In genomic region chr5:120809171-120809570, GRCm38 (mm10) we compare ENCODE assay signal across 10 mouse cellular contexts. TPM values are rescaled to one million over a fixed set of nuclear protein-coding genes. Genes with fewer than 3 reads are reported as not detected.
"Had no signal": no experiment of that assay in that cellular context is flagged by ENCODE, and none has a peak within 500 bp of the region (broad histone marks: within the 10 kb centered on the region; RNA-seq: fewer than 3 reads in every experiment).

No protein-coding gene starts in this region.

- DNase-seq: liver, embryonic 13.5 days; liver, postnatal 0 days; midbrain, embryonic 14.5 days; right cerebral cortex, adult 18-20 months; right cerebral cortex, postnatal 25 days; thymus, postnatal 4 days had no signal

RNA-seq across cellular contexts. Expression of gene Oas1e, which starts 13.8 kb away (rescaled TPM):
- total RNA-seq: layer of hippocampus, postnatal 25 days; left cerebral cortex, adult 2 months; left cerebral cortex, postnatal 14 days; megakaryocyte, adult 5-6 weeks had no signal

RNA-seq across cellular contexts. Expression of gene Oas3, which starts 31.7 kb away (rescaled TPM):
- total RNA-seq: layer of hippocampus, postnatal 25 days; left cerebral cortex, adult 2 months; left cerebral cortex, postnatal 14 days had no signal

RNA-seq across cellular contexts. Expression of gene Oas1f, which starts 38.0 kb away (rescaled TPM):
- total RNA-seq: layer of hippocampus, postnatal 25 days; left cerebral cortex, adult 2 months; left cerebral cortex, postnatal 14 days; megakaryocyte, adult 5-6 weeks had no signal

RNA-seq across cellular contexts. Expression of gene Oas1h, which starts 52.0 kb away (rescaled TPM):
- total RNA-seq: layer of hippocampus, postnatal 25 days; left cerebral cortex, adult 2 months; left cerebral cortex, postnatal 14 days; megakaryocyte, adult 5-6 weeks had no signal
